Mouse (Mus musculus) layer of hippocampus, adult 18-20 months (tissue): ENCODE measurements at regions not wholly inside any gene's neighbourhood (a gene's known extent, or its start where the extent isn't known, plus 50 kb on each side); places are given as distances from the start of the nearest gene placed in this dataset.

ENCODE experiments used
- DNase-seq, 2 experiments: peaks; one replicate each; pipeline ENCODE4 v3.0.0; 2022; ENCODE audit warnings: low spot score in 2 of 2

DNA sequence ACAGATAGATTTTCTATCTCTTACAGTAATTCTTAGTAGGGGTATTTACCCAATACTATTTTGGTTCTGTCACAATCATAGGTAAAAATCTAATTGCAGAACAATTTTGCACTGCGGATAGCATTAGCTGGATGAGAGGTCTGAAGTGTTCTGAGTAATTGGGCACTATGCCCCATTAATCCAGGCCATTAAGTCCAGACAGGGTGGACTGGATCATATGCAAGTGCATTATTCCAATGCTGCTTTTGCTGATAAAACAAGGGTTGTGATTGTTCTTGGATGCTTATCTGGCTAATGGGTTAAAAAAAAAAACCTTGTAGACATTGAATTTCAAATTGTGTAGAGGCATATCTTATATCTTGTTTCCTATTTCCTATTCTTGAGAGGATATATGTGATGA is 1732.6 kb upstream of the Gm6569 start:
- DNase-seq, result no peak

- DNase-seq, result no peak
Measured at GRCm38 (mm10) chr15:72105830-72106413, 1728.4 kb upstream of the Gm6569 start.

GRCm38 (mm10) chr15:72110520-72110919 is 1723.8 kb upstream of the Gm6569 start:
- no peak for DNase-seq

- no peak for DNase-seq
Measured at GRCm38 (mm10) chr15:72116772-72117171, 1717.6 kb upstream of the Gm6569 start.

DNA sequence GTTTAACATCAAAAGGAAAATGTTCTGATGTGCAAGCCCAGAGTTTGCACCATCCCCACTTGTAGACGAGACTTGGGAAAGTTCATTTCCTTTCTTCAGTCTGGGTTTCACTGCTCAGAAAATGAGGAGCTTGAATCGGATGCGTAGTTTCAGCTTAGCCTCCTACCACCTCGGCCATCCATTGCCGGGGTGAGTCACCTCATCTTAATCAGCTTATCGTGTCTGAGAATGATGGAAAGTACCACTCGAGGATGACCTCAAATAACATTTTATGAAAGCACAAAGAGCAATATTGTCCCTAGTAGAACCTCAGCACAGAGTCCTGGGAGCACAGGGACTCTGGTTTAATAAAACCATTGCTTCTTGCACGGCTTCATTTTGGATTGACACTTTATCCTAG is 1700.1 kb upstream of the Gm6569 start:
- no peak for DNase-seq

DNA sequence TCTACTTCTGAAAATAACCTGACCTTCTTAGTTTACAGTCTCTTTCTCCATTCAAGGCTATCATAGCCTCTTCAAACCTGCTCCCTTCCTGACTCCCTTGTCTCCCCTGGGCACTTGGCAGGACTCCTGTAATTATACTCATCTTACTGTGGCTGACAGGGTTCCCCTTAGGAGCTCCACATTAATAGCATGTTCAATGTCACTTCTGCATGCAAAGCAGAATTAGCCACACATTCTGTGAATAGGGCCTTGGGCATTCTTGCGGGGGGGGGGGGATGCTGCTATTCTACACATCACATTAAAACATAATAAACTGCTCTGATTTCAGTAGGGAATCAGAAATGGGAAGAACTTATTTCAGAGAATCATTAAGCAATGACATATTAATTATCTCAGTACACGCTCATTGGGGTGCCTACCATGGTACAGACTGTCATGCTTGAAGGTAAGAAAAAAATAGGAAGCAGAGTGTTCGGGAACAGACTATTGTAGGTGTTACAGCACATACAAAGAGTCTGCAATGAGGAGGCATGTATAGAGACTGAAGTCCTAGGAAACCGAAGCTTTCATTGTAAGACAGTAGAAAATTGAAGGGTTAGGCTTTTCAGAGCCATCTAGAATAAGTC is 1698.3 kb upstream of the Gm6569 start:
- DNase-seq, result no peak

GRCm38 (mm10) chr15:72140122-72140521 is 1694.2 kb upstream of the Gm6569 start:
- no peak for DNase-seq

DNA sequence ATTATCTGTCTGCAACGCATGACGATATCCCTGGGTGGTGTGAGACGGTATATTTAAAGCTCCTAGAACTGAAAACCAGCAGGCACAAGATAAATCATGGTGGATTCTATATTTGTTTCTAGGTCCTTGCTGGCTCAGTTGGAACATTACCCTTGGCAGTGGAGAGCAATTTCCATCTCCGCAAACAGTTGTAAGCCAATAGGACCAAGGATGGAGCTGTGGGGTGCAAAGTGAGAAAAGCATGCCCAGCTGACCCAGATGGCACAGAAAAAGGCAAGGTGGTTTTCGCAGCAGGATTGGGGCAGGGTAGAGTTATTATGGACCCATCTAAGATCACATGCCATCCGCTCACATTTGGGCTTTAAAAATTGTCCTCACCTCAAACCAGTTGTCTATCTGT is 1683.8 kb upstream of the Gm6569 start:
- DNase-seq, result no peak

DNA sequence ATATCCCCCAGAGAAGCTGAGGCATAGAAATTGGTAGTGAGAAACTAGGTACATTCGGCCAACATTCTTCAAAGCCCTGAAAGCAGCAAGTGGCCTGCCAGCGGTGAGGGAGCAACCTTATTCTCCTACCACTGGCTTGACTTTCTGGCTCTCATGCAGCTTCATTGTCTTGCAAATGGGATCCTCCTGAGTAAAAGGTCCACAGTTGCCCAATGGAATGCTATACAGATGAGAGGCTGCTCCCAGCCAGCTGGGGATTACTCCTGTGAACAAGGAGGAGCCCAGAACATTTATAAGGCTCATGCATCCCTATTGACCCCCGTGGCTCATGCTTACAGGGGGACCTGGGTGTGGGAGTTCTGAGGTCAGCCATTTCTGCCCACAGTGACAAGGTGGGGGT is 1675.9 kb upstream of the Gm6569 start:
- no peak for DNase-seq

GRCm38 (mm10) chr15:72200861-72201260 is 1633.5 kb upstream of the Gm6569 start:
- DNase-seq, result no peak

DNA sequence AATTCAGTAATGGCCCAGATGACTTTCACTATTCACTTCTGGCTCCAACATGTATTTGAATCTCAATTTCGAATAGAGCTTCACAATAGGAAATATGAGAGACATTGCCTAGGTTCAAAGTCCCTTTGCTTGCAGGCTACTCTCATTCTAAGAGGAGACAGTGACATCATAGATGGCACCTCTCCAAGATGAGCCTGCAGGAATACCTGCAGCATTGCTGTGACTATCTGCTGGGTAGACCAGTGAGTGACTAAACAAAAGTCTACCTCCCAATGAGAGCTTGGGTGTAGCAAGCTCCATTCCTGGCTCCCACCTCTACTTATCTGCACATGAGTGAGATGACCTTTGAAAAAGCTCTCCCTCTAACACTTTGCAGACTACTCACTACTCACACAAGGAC is 1632.6 kb upstream of the Gm6569 start:
- no peak for DNase-seq

DNA sequence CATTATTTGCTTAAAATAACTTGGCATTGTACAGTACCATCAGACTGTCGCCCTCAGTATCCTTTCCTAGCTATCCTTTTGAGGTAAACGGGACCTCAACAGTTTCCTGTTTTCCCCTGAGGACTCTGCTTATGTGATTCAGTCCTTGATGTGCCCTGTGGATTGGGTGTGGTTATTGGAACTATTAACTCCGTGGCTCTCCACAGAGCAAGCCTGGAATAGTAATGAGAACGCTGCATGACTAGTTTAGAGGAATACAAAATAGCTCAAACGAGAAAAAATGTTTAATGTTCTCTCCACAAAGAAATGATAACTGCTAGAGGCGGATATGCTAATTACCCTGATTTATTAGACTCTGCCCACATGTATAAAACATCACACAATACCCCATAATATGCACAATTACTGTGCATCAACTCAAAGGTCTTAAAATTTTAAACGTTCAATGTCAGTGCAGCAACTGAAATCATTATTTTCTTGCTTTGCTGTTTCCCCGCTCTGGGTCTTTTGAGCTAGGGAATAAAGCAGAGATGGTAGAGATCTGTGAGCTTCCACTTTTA is 1629.0 kb upstream of the Gm6569 start:
- no peak for DNase-seq

DNA sequence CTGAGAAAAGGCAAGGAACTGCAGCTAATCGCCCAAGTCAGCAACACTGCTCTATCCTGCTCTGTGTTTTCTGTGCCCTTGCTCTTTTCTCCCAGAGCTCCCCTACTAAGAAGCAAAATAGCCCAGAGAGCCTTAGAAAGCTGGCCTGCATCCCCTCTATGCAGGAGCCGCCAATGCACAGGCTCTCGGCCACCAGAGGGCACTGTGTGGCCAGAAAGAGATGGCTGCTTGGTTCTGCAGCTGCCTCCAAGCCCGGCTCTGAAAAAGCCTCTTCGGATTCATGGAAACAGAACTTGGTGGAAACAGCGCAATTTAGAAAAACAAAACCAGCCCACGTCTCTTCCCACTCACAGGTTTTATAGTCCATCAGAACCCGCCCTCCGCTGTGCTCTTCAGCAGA is 1628.4 kb upstream of the Gm6569 start:
- DNase-seq, result peak; percentile 84 to 95

GRCm38 (mm10) chr15:72207589-72207988 is 1626.8 kb upstream of the Gm6569 start:
- no peak for DNase-seq

DNA sequence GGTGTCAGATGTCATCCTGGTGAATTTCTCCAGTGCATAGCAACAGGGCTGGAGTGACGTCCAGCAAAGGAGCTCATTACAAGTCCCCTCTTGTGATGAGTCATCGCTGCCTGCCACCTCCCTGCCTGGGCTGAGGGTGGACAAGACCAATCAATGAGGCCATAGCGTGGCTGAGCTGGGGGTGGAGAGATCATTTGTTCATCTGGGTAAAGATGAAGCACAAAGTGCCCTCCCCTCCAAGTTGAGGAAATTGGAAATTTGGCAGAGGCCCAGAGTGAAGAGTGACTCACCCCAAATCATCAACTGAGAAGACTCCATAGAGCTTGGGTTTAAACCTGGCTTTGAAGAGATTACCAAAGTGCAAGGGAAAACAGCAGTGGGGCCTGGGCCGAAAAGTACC is 1626.3 kb upstream of the Gm6569 start:
- DNase-seq, result no peak

DNA sequence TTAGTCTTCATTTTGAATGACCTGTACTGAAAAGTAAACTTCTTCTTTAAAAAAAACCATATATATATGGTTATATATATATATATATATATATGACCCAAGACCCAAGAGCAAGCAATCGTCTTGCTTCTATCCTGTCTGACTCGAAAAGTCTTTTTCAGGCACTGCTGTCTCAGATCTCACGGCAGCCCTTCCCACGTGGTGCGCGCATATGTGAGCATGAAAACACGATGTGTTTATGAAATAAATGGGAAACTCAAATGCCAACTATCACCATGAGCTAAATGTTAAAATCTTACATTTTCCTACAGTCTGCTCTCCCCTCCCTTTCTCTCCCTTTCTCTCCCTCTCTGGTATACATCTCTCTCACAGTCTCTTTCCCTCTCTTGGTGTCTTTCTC is 1625.4 kb upstream of the Gm6569 start:
- peak in 1 of 2 experiments; percentile 60 for DNase-seq

GRCm38 (mm10) chr15:72217731-72218130 is 1616.6 kb upstream of the Gm6569 start:
- DNase-seq, result no peak

DNA sequence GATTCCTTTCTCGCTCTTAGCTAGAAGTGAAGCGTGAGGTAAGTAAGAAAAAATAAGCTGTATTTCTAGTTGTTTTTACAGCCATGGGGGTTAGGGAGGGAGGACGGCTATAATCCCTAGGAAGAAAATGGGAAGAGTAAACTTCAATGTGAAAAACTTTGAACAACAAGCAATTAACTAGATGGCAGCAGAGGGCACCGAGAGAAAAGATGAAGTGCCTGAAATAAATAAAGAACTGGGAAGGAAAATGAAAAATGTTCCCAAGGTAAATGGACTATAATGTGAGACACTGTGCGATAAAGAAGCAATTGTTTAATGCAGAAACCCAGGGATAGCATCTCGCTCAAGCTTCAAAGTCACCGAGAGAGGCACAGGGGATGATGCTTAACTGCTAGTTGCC is 1614.4 kb upstream of the Gm6569 start:
- no peak for DNase-seq

DNA sequence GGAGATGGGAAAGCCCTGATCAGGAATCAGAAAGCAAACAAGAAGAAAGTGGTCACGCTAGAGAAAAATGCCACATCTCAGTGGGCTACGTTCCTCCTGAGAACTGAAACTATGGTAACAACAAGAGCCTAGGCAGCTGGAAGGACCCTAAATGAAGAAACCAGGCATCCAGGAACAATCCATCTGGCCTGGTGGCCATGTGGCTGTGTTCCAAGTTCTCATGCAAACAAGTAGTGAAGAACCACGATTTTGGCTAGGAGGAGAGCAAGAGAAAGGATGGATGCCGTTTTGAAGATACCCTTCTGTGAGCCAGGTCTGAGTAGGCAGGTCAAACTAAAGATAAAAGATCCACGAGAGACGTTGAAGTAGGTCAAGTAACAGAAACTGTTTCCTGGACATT is 1613.6 kb upstream of the Gm6569 start:
- no peak for DNase-seq

DNA sequence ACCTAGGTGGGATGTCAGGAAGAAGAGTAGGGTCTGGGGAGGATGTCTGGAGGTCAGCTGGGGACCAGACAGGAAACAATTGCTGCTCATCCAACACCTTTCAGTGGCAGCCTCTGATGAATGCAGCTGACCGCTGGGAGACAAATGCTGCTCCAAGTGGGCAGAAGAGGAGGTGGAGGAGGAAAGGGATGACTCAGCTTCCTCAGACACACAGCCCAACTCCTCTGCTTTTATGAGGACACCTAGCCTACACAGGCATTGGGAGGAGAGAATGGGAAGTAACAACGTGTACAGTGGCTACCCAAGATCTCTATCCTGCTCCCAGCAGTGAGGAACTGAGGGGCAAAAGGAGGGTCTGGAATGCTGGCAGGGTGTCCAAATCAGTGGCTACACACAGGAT is 1602.0 kb upstream of the Gm6569 start:
- DNase-seq, result no peak

GRCm38 (mm10) chr15:72264619-72265018 is 1569.7 kb upstream of the Gm6569 start:
- peak in 1 of 2 experiments; percentile 12 for DNase-seq

DNA sequence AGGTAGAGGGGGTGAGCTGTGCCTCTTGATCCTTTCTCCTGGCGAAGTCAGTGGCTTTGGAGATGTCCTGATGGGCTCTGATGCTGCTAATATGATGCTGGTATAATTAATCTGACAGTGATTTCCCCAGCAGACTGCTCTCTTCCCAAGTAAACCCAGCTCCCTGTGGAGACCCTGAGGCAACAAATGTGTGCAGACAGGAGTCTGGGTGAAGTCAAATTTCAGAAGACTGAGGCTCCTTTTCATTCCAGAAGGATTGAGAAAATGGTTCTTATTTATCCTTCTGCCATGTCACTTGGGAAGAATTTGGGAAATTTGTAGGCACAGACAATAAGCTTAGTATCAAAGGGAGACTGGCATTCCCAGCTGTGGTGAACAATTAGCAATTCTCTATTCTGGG is 1550.5 kb upstream of the Gm6569 start:
- peak in 1 of 2 experiments; percentile 2 for DNase-seq

DNA sequence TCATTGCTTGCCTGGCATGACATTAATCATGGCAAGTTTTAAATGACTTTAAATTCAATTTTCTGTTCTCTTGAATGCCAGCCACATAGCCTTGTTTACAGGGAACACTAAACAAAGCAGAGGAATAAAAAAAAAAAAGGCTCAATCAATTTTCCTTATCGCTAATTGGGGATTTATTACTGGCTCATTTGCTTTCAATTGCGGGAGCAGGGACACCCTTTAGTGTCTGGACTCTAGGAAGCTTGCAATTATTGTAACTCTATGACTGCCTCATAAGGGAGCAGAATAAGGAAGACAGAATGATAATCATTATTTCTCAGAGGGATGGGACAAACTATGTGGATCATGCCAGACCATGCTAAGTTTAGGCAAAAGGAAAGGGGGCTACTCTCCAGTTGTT is 1537.7 kb upstream of the Gm6569 start:
- DNase-seq, result no peak
